Mouse (Mus musculus): ENCODE data around the gene Rpl13a.
A peak's percentile ranks its signal among the peaks of the same experiment; 100 is the strongest.
"Not testable (repeated sequence)": the region's sequence is repeated elsewhere in the genome, so short reads cannot be mapped to it uniquely, and the experiment has no call there.

Rpl13a gene

DNA sequence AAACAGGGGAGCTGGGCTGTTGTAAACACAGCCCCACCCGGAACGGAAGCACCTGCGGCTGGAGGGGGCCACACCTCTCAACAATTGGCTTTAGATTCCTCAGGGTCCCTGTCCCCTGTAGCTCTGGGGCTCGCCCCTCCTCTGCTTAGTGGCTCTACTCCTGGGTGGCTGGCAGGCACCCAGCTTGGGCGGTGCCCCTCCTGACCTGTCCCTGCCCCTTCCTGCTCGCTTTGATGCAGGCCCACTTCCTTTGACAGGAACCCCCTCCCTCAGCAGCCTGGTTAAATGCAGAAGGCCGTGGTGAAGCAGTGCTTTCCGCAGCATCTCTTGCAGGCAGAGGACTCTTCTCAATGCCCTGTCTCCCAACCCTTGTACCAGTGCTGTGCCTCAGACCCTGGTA lies 7.2 kb downstream of the Rpl13a start:
- DNase-seq (ENCODE audit: extremely low read depth, insufficient read length, low spot score) = no peak

DNA sequence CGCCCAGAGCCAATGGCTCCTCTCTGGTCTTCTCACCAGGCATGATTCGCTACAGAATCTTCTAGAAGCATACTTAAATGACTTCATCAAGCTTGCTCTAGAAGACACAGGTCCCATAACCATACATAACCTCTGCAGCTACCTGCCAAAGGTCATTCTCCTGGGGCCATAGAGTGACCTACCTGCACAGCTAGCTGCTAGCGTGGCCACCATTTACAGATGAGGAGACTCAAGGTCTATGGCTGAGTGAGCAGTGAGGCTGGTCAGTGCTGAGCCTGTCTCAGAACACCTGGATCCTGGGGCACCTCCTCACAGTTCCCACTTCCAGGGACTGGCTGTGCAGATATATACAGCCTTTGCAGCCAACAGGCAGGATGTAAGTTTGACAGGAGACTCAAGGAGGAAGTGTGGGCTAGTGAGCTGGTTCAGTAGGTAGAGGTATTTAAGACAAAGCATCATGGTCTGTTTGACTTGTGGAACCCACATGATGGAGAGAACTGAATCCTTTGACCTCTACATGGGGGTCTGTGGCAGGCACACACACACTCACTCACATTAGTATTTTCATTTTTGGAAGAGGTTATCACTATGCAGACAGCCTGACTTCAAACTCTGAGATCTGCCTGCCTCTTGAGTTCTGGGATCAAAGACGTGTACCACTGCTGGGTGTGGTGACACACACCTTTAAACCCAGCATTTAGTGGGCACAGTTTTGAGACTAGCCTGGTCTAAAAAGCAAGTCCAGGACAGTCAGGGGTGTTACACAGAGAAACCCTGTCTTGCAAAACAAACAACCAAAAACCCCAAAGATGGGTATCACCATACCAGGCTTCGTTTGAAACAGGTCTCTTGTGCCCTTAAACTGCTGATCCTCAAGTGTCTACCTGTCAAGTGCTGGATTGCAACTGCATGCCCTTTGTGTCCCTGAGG lies 8.5 kb downstream of the Rpl13a start:
- no peak for DNase-seq (ENCODE audit: extremely low read depth, insufficient read length, low spot score)

DNA sequence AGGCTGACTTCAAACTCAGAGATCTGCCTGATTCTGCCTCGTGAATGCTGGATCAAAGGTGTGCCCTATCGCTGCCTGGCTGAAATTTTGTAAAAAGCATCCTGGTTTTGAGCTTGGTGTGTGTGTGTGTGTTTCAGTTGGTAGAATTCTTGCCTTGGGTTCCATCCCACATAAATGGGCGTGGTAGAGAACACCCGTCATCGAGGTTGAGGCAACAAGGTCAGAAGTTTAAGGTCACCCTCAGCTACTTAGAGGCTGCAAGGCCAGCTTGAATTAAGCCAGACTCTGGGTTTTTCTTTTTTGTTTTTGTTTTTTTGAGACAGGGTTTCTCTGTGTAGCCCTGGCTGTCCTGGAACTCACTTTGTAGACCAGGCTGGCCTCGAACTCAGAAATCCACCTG lies 10.2 kb downstream of the Rpl13a start:
- DNase-seq (ENCODE audit: extremely low read depth, insufficient read length, low spot score) = no peak

DNA sequence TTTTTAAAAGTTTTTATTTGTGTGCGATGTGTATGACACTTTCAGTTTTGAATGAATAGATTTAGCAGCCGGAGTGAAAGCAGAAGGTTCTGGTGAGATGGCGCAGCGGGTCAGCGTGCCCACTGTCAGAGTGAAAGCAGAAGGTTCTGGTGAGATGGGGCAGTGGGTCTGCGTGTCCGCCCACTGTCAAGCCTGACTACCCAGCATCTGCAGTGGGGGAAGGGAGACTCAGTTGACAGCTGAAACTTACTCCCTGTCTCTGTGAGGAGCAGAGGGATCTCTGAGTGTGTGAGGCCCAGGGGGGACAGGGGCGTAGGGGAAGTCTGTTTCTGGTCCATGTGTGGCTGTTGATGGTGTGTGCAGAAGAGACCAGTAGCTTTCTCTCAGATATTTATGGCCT lies 11.0 kb downstream of the Rpl13a start:
- no peak for DNase-seq (ENCODE audit: extremely low read depth, insufficient read length, low spot score)

DNA sequence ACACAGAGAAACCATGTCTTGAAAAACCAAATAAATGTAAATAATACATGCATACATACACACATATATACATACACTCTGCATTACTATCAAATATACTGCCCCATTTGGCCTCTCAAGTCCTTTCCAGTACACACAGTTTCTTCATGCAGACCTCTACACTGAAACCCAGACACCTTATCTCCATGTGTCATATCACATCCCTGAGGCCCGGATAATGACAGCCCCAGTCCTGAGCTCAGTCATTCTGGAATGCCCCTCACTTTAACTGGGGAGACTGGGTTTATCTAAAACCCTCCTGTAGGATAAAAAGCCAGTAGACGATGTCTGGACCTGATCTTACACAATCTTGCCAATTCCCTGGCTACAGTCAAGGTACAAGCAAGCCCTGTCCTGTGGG lies 15.1 kb downstream of the Rpl13a start:
- no peak for DNase-seq (ENCODE audit: extremely low read depth, insufficient read length, low spot score)

DNA sequence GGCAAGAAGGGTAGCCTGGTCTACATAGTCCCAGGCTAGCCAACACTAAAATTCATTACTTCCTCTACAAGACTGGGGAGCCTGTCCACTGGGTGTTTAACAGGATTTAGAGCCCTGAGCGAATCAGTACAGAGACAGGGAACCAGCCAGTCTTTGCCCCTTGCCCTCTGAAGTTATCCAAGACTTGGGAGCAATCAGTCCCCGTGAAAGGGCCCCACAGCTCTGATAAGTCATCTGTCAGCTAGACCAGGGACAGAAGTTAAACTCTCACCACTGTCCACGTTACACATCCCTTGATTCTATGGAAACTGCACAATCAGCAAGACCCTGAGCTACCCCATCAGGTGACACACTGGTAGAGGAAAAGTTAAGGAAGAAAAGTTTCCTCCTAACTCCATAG lies 16.0 kb downstream of the Rpl13a start:
- DNase-seq (ENCODE audit: extremely low read depth, insufficient read length, low spot score) = no peak

DNA sequence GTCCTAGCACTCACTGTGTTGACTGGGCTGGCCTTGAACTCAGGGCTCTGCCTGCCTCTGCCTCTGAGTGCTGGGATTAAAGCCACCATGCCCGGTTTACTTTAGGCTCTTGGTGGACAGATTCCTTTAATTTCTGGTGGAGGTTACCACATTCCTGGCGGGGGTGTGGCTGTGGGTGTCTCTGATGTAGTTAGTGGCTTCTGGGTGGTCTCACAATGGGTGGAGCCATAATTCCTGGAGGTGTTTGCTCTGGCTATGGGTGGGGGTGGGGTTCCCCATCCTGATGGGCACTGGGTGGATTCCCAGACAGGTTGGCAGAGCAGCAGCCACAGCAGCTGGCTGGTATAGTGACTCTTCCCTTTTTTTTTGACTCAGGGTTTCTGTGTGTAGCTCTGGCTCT lies 16.6 kb downstream of the Rpl13a start:
- DNase-seq (ENCODE audit: extremely low read depth, insufficient read length, low spot score) = peak; percentile 45

DNA sequence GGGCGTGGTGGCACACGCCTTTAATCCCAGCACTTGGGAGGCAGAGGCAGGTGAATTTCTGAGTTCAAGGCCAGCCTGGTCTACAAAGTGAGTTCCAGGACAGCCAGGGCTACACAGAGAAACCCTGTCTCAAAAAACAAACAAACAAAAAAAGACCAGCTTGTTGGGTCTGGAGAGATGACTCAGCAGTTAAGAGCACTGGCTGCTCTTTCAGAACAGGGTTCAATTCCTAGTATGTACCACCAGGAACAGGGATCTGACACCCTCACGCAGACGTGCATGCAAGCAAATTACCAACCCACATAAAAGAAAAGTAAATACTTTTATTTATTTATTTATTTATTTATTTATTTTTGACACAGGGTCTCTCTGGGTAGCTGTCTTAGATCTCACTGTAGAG lies 18.5 kb downstream of the Rpl13a start:
- not testable (repeated sequence) for DNase-seq (ENCODE audit: extremely low read depth, insufficient read length, low spot score)

DNA sequence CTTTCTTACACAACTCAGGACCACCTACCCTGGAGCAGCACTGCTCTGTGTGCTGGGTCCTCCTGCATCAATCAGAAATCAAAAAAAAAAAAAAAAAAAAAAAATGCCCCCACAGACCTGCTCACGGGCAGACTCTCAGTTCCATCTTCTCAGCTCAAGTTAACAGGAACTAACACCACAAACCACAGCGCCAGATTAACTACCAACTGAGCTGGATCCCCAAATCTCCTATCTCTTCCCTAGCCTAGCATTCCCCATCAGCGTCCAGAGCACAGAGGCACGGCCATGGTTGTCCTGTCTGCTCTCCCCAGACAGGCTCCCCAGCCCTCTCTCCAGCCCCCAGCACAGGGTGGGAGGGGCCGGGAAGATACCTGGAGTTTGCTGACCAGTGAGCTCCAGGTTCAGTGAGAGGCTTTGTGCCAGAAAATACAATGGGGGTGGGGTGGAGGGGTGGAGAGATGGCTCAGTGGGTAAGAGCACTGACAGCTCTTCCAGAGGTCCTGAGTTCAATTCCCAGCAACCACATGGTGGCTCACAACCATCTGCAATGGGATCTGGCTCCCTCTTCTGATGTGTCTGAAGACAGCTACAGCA lies 21.4 kb downstream of the Rpl13a start:
- no peak for DNase-seq (ENCODE audit: extremely low read depth, insufficient read length, low spot score)

DNA sequence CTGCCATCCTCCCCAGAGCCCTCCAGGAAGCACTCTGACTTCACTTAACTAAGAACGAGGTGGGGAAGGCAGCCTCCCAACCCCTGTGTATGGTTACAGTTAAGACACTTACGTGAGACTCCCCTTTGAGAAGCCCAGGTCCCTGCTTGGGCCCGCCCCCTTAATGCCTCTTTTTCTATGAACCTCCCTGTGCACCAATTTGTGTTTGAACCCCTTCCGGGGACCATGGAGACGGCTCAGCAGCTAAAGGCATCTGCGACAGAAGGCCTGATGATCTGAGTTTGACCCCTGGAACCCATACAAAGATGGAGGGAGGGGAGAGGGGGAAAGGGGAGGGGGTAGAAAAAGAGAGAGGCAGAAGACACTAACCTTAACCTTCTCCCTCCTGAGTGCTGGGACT lies 22.1 kb downstream of the Rpl13a start:
- no peak for DNase-seq (ENCODE audit: extremely low read depth, insufficient read length, low spot score)

DNA sequence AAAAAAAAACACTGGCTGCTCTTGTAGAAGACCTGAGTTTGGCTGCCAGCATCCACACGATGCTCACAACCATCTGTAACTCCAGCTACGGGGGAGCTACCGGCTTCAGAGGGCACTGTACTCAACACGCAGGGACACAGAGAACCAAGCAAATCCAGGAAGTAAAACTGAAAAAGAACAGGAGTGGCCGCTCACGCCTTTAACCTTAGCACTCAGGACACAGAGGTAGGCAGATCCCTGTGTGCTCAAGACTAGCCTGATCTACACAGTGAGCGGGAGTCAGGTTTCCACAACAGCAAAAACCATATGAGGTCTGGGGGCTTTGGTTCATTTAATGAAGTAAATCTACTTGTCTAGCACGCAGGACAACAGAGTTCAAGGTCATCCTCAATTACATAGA lies 23.1 kb downstream of the Rpl13a start:
- no peak for DNase-seq (ENCODE audit: extremely low read depth, insufficient read length, low spot score)

DNA sequence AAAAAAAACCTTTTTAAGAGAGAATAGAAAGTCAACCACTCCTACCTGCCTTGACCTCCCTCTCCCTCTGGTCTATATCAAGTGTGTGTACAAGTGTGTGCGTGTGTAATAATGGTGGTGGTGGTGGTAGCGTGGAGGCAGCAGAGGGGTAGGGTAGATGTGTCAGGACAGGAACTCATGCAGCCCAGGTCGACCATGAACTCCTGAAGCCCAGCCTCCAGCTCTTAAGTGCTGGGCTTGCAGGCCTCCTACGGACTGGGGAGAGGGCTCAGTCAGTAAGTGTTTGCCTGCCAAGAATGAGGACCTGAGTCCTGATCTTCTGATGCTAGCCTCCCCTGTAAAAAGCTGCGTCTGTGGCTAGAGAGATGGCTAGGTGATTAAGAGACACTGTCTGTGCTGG lies 23.6 kb downstream of the Rpl13a start:
- DNase-seq (ENCODE audit: extremely low read depth, insufficient read length, low spot score) = no peak

DNA sequence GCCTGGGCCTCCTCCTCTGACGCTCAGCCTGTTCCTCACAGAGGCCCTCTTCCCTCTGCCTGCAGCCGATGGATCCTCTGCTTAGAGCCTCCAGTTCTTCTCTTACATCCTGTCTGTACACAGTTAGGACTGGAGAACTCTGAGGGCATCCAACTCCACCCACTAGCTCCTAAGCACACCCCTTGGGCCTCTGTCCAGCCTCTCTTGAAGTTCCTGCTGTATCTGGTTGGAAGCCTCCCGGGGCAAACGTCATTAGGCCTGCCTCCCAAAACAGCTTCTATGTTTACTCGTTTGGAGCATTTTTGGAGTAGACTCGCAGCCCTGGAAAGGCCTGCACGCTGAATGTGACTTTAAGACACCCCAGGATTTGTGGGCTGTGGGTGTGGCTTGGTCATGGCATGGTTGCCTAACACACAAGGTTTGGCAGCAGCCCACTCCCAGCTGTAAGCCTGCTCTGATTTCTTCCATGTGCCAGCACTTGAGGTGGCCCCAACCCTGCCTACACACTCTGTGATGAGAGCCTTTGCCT lies 24.8 kb downstream of the Rpl13a start, which contains the start of gene Fcgrt:
Gene Fcgrt, minus strand, starts transcription at position 200 of the 529 bp plus-strand sequence.
- DNase-seq (ENCODE audit: extremely low read depth, insufficient read length, low spot score) = peak; percentile 83

DNA sequence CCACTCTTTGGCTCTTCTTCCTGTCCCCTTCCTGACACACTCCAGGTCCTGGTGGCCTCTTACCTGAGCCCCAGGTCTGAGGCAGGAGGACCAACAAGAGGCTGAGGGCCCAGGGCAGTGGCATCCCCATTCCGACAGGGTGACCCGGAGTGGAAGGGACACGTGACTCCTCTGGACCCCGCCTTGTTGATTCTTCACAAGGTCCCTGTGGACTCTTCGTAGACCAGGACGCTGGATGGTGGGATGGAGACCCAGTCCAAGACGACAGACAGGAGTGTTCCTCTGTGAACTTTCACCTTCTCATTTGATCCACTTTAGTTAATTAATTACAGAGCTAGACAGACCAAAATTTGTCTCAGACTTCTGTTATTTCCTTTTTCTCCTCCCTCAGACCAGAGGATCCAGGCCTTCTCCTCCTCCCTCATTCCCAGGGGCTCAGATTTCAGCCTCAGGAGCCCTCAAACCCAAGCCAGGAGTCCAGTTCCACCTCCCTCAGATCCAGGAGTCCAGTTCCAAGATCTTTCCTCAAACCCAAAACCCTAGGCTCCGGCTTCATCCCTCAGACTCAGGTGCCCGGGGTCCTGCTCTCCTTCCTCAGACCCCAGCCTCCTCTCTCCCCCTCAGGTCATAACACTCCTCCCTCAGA lies 25.5 kb downstream of the Rpl13a start:
- DNase-seq (ENCODE audit: extremely low read depth, insufficient read length, low spot score) = no peak

DNA sequence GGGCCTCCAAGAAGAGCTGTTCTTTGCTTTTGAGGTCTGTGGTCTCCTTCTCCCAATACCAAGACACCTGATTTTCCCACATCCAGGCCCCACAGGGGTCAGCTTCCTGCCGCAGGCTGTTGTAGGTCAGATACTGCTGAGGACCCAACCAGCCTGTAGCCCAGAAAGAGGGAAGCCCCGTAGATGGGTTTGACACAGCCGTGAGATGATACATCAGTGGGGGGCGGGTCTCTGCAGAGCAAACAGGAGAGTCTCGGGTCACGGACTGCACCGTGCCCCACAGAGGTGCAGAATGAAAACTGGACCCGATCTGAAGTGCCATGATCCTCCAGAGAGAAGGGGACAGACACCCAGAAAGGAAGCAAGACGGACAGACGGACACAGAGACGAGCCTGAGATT lies 26.1 kb downstream of the Rpl13a start:
- DNase-seq (ENCODE audit: extremely low read depth, insufficient read length, low spot score) = no peak

DNA sequence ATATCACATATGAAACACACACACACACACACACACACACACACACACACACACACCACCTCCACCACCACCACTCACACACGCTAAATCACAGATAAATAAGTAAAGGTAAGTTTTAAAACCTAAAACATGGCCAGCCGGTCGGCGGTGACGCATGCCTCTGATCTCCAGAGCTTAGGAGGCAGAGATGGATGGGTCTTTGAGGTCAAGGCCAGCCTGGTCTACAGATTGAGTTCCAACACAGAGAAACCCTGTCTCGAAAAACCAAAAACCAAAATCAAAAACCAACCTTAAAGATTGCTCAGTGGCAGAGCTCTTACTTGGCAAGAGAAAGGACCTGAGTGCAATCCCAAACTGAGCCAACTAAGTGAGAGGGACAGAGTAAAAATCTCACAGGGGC lies 28.5 kb downstream of the Rpl13a start:
- DNase-seq (ENCODE audit: extremely low read depth, insufficient read length, low spot score) = no peak

DNA sequence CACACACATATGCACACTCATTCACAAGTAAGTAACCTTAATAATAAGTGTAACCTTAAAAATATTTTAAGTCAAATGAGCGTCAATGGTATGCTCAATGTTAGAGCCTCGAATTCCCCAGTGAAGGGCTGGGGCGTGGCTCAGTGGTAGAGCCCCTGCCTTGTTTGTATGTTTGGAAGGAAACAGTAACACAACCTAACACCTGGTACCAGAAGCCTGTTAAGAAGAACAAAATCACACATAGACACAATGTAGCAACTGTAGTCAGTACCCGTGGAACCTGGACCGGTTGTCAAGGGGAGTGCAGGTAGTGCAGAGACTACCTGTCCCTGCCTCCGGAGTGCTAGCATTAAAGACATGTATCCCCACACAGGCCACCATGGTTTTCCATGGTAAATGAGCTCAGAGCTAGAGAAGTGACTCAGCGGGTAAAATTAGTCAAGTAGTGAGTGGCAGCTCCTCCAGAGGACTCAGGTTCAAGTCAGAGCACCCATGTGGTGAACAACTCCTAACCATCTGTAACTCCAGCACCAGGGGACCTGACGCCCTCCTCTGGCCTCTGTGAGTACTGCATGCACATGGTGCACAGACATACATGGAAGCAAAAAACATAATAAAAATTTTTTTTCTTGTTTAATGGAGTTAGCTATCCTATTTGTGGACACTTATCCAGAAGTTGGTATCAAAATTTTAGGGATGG lies 29.9 kb downstream of the Rpl13a start:
- no peak for DNase-seq (ENCODE audit: extremely low read depth, insufficient read length, low spot score)

DNA sequence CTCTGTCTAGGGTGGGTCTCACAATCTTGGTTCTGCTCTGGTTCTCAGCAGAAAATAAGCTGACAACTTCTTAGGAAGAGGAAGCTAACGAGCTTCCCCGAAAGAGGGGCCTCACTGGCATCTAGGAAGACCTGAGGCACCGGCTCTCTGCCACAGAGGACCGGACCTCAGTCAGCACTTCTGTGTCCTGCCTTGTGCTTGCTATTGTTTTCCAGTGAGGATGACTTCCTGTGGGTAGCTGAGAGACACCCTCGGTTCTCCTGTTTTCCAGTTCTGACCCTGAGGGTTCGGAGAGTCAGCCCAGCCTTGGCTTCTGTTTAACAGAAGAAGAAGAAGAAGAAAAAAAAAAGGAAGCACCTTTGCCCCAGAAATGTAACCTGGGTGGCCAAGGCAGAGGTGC lies 31.1 kb downstream of the Rpl13a start:
- DNase-seq (ENCODE audit: extremely low read depth, insufficient read length, low spot score) = no peak

DNA sequence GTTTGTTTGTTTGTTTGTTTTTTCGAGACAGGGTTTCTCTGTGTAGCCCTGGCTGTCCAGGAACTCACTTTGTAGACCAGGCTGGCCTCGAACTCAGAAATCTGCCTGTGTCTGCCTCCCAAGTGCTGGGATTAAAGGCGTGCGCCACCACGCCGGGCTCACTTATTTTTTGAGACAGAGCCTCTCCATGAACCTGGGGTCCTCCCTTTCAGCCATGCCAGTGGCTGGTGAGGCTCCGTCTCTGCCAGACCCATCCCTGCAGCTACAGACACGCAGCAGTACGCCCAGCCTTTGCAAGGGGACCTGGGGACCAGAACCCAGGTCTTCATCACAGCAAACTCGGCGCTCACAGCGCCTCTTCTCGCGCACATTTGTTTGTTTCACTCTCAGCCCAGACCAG lies 32.6 kb downstream of the Rpl13a start:
- DNase-seq (ENCODE audit: extremely low read depth, insufficient read length, low spot score) = not testable (repeated sequence)

DNA sequence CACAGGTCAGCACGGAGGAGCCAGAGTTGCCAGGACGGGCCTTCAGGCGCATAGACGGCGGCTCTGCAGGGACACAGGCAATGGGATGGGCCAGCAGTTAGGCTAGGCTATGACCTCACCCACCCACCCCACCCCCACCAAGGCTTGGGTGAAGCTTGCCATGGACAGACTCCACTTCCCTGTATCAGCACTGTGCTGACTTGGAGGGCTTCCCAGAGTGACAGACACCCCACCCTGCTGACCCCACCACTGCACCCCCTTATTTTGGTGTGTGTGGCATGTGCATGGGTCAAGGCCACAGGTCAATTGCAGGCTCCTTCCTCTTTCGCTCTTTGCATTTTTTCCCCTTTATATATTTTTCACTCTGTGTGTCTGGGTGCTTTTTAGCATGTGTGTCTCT lies 33.2 kb downstream of the Rpl13a start:
- DNase-seq (ENCODE audit: extremely low read depth, insufficient read length, low spot score) = no peak

DNA sequence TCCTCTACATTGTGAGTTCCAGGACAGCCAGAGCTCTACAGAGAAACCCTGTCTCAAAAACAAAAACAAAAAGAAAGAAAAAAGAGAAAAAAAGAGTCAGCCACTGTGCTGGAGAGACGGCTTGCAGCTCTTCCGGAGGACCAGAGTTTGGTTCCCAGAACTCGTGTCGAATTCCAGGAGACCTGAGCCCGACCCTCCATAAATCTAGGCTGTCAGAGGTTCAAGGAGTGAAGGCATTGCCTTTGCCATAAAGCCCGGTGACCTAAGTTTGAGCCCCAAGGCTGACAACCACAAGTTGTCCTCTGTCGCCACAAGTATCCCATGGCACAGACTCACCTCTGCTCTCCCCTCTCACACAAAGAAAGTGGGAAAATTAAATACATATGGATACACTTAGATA lies 34.4 kb downstream of the Rpl13a start:
- no peak for DNase-seq (ENCODE audit: extremely low read depth, insufficient read length, low spot score)

All from 3134 (cell line).